Mouse (Mus musculus) intestine, embryonic 14.5 days (tissue): ENCODE measurements around the gene Igflr1. TPM values are rescaled to one million over a fixed set of nuclear protein-coding genes. Genes with fewer than 3 reads are reported as not detected.

ENCODE experiments used
- ATAC-seq: fragments of 200-750 bp; cut with Nextera tagmentation; replicated peaks from 2 replicates; pipeline ENCODE4 v1.8.0; 2017; ENCODE audit warnings: low read depth, moderate number of reproducible peaks, moderate TSS enrichment, moderate library complexity; ENCODE audit not compliant: low FRiP score, low TSS enrichment
- DNase-seq: peaks from one replicate; pipeline ENCODE4 v3.0.0-alpha.2; 2018; ENCODE audit warnings: low spot score
- H3K27ac ChIP-seq: fragments of 300-500 bp; sonication (generic); 2 replicates; pipeline ENCODE4 v1.5.1; 2014; ENCODE audit warnings: low read depth, mild to moderate bottlenecking, control low read depth
- H3K27me3 ChIP-seq: fragments of 300-500 bp; sonication (generic); replicated peaks from 2 replicates; pipeline ENCODE4 v1.6.1; 2014; ENCODE audit warnings: low read length, control low read depth; ENCODE audit not compliant: control insufficient read depth, insufficient read depth
- H3K36me3 ChIP-seq: fragments of 300-500 bp; sonication (generic); 2 replicates; pipeline ENCODE4 v1.6.1; 2014; ENCODE audit warnings: low read length, control low read depth; ENCODE audit not compliant: control insufficient read depth, insufficient read depth
- H3K4me1 ChIP-seq: fragments of 300-500 bp; sonication (generic); replicated peaks from 2 replicates; pipeline ENCODE4 v1.6.1; 2014; ENCODE audit warnings: low read length, control low read depth, mixed read lengths; ENCODE audit not compliant: control insufficient read depth, insufficient read depth
- H3K4me2 ChIP-seq: fragments of 300-500 bp; sonication (generic); 2 replicates; pipeline ENCODE4 v1.6.1; 2014; ENCODE audit warnings: low read length
- H3K4me3 ChIP-seq: fragments of 300-500 bp; sonication (generic); 2 replicates; pipeline ENCODE4 v1.5.1; 2014; ENCODE audit warnings: low read depth, low read length, control low read depth, mixed read lengths
- H3K9ac ChIP-seq: fragments of 300-500 bp; sonication (generic); 2 replicates; pipeline ENCODE4 v1.6.1; 2014; ENCODE audit warnings: mild to moderate bottlenecking, low read length
- H3K9me3 ChIP-seq: fragments of 300-500 bp; sonication (generic); 2 replicates; pipeline ENCODE4 v1.6.1; 2016; ENCODE audit warnings: low read length, control low read depth; ENCODE audit not compliant: control insufficient read depth
- WGBS: fragments of 180-500 bp; shearing (Covaris S2); extraction: QIAGEN DNeasy Blood & Tissue Kit; methylation state at CpG from one replicate; pipeline ENCODE4 v1.1.7; 2014; 5-methylcytosine and 5-hydroxymethylcytosine counted together
- polyA plus RNA-seq: library from polyadenylated mRNA; unstranded; fragments of >200 nt; fragmentation: Nextera tagmentation; extraction: Ambion mirVana; gene quantifications from 2 replicates; pipeline ENCODE4 v1.2.1, GENCODE M21; 2014

The Igflr1 gene
- polyA plus RNA-seq, 1 experiment from 2014 or later, result 3.5 TPM

DNA sequence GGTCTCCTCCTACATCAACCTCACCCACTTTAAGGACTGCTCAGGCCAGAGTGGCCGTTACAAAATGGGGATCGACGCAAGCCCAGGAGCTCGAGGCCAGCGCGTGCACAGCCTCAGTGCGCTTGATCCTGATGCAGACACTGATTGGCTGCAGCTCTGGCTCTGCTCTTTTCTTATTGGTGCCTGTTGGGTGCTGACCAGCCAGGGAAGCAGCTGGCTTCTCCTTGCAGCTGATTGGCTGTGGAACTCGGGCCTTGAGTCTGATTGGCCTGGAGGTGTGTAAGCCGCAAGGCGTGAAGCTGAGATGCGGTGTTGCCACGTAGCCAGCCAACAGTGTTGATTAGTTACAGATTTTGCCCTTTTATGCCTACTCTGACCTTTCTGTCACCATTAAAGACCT, 33.6 kb downstream of the Igflr1 start, which contains the start of gene Zbtb32:
Gene Zbtb32, minus strand, starts transcription at position 124 of the 400 bp plus-strand sequence.
- no peak for ATAC-seq
- Histone ChIP-seq H3K9me3 (no peaks in the 10 kb centered on the region), H3K4me1 (no peaks in the 10 kb centered on the region), H3K4me2 (no peak within 1 kb of the TSS), H3K27me3 (no peaks in the 10 kb centered on the region), H3K9ac (no peak within 1 kb of the TSS), H3K4me3 (no peak within 1 kb of the TSS), H3K27ac (no peak within 1 kb of the TSS), H3K36me3 (no peaks in the 10 kb centered on the region)
- WGBS, result 94% methylated on average over 12 of the region's 12 CpGs
- DNase-seq, result no peak

- no peaks in the 10 kb centered on the region for H3K9me3 ChIP-seq
- H3K9ac ChIP-seq, result no peak overlapping the region
- H3K4me2 ChIP-seq, result no peak overlapping the region
- peak; percentile 88 for DNase-seq
- H3K4me1 ChIP-seq, result no peaks in the 10 kb centered on the region
- H3K27ac ChIP-seq, result no peak overlapping the region
- no peaks in the 10 kb centered on the region for H3K27me3 ChIP-seq
- ATAC-seq, result peak; percentile 94
- no peaks in the 10 kb centered on the region for H3K36me3 ChIP-seq
- no peak overlapping the region for H3K4me3 ChIP-seq
- WGBS, result 1% methylated on average over 16 of the region's 16 CpGs
Measured at GRCm38 (mm10) chr7:30599933-30600353, 34.7 kb downstream of the Igflr1 start.

- no peaks in the 10 kb centered on the region for H3K9me3 ChIP-seq
- H3K27me3 ChIP-seq, result no peaks in the 10 kb centered on the region
- WGBS, result 65% methylated on average over 7 of the region's 7 CpGs
- H3K4me1 ChIP-seq, result no peaks in the 10 kb centered on the region
- no peak overlapping the region for H3K27ac ChIP-seq
- no peaks in the 10 kb centered on the region for H3K36me3 ChIP-seq
- no peak overlapping the region for H3K9ac ChIP-seq
- ATAC-seq, result no peak
- H3K4me2 ChIP-seq, result no peak overlapping the region
- H3K4me3 ChIP-seq, result no peak overlapping the region
- DNase-seq, result no peak
Measured at GRCm38 (mm10) chr7:30600651-30601050, 35.4 kb downstream of the Igflr1 start.

- no peak overlapping the region for H3K27ac ChIP-seq
- H3K9me3 ChIP-seq, result no peaks in the 10 kb centered on the region
- no peaks in the 10 kb centered on the region for H3K36me3 ChIP-seq
- ATAC-seq (peak; percentile 51; the same call in 1 of the 2 replicates), DNase-seq (peak; percentile 69)
- H3K27me3 ChIP-seq, result no peaks in the 10 kb centered on the region
- H3K9ac ChIP-seq, result no peak overlapping the region
- H3K4me2 ChIP-seq, result no peak overlapping the region
- no peak overlapping the region for H3K4me3 ChIP-seq
- WGBS, result 20% methylated on average over 3 of the region's 3 CpGs
- H3K4me1 ChIP-seq, result no peaks in the 10 kb centered on the region
Measured at GRCm38 (mm10) chr7:30602583-30602982, 37.4 kb downstream of the Igflr1 start.

GRCm38 (mm10) chr7:30604424-30604823, 39.2 kb downstream of the Igflr1 start:
- Histone ChIP-seq H3K27me3 (no peaks in the 10 kb centered on the region), H3K27ac (no peak overlapping the region), H3K4me1 (no peaks in the 10 kb centered on the region), H3K36me3 (no peaks in the 10 kb centered on the region), H3K9me3 (no peaks in the 10 kb centered on the region), H3K9ac (no peak overlapping the region), H3K4me3 (no peak overlapping the region), H3K4me2 (no peak overlapping the region)
- ATAC-seq, result no peak
- 53% methylated on average over 8 of the region's 8 CpGs for WGBS
- DNase-seq, result no peak

DNA sequence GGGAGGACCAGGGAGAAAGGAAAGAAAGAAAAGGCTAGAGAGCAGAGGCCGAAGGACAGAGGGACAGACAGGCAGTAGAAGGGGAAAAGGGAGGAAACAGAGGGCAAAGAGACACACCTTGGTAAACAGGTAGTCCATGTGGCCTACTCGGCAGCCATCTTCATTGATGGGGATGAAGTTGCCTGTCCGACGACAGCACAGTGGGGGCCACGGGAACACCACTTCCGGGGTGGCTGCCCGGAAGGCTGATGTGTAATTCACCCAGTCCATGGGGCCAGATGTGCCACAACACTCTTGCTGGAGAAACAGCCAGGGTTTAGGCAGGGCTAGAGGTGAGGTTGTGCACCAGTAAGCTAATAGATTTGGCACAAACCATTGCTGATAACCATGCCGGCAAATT, 39.7 kb downstream of the Igflr1 start:
- Histone ChIP-seq H3K4me1 (no peaks in the 10 kb centered on the region), H3K27ac (no peak overlapping the region), H3K4me3 (no peak overlapping the region), H3K9ac (no peak overlapping the region), H3K9me3 (no peaks in the 10 kb centered on the region), H3K27me3 (no peaks in the 10 kb centered on the region), H3K36me3 (no peaks in the 10 kb centered on the region), H3K4me2 (no peak overlapping the region)
- 87% methylated on average over 8 of the region's 8 CpGs for WGBS
- DNase-seq, result no peak
- no peak for ATAC-seq

- WGBS, result 26% methylated on average over 8 of the region's 8 CpGs
- H3K9ac ChIP-seq, result no peak overlapping the region
- no peak overlapping the region for H3K4me2 ChIP-seq
- no peaks in the 10 kb centered on the region for H3K9me3 ChIP-seq
- H3K27ac ChIP-seq, result no peak overlapping the region
- peak; percentile 72 for DNase-seq
- no peaks in the 10 kb centered on the region for H3K27me3 ChIP-seq
- ATAC-seq, result no peak
- no peak overlapping the region for H3K4me3 ChIP-seq
- H3K36me3 ChIP-seq, result no peaks in the 10 kb centered on the region
- H3K4me1 ChIP-seq, result no peaks in the 10 kb centered on the region
Measured at GRCm38 (mm10) chr7:30607706-30608309, 42.6 kb downstream of the Igflr1 start.

- no peak for ATAC-seq
- no peak for DNase-seq
- H3K27ac ChIP-seq, result no peak overlapping the region
Measured at GRCm38 (mm10) chr7:30608476-30608875, 43.2 kb downstream of the Igflr1 start.

DNA sequence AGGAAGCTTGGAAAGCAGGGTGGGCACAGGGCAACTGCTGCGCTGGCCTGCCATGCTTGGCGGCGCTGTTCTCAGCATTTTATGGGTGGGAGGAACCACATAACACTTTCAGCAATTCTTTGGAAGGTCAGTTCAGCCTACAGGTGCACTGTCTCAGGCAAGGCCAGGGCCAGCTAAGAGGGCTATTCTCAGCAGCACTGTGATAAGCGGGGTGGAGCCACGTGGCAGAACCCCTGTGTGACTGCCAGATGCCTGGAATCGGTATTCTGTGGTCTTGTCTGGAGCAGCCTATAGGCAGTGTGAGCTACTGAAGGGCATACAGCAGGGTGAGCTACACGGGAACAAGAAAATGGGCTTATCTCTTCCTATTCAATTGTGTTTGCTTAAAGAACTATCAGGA, 44.8 kb downstream of the Igflr1 start:
- no peak for DNase-seq
- Histone ChIP-seq H3K9me3 (no peaks in the 10 kb centered on the region), H3K4me3 (no peak overlapping the region), H3K4me2 (no peak overlapping the region), H3K9ac (no peak overlapping the region), H3K27ac (no peak overlapping the region), H3K27me3 (no peaks in the 10 kb centered on the region), H3K4me1 (no peaks in the 10 kb centered on the region), H3K36me3 (no peaks in the 10 kb centered on the region)
- WGBS, result 43% methylated on average over 7 of the region's 7 CpGs
- no peak; the same call in 1 of the 2 replicates for ATAC-seq

More at GRCm38 (mm10) chr7:30608476-30608875, 43.2 kb downstream of the Igflr1 start:
- H3K27me3 ChIP-seq, result no peaks in the 10 kb centered on the region
- no peaks in the 10 kb centered on the region for H3K4me1 ChIP-seq
- H3K9ac ChIP-seq, result no peak overlapping the region
- no peak overlapping the region for H3K4me2 ChIP-seq
- H3K36me3 ChIP-seq, result no peaks in the 10 kb centered on the region
- H3K4me3 ChIP-seq, result no peak overlapping the region
- WGBS, result 45% methylated on average over 16 of the region's 16 CpGs
- no peaks in the 10 kb centered on the region for H3K9me3 ChIP-seq
